Mouse (Mus musculus): ENCODE measurements around the gene Anapc5.

GRCm38 (mm10) chr5:122852611-122853010, 31.5 kb upstream of the Anapc5 start:
- no peak for TF ChIP-seq CTCF (IDR thresholded peaks at IDR 0.05; ENCODE audit: extremely low read depth, insufficient read depth, low read length)
- TF ChIP-seq POLR2A (IDR thresholded peaks at IDR 0.05; ENCODE audit: extremely low read depth, insufficient read depth, low read length) = no peak
